Mouse (Mus musculus) thymus, adult 2 months (tissue): Measurements from ENCODE around the gene Laptm4a.

ENCODE experiments used
- CTCF ChIP-seq: fragments of 200-500 bp; IDR thresholded peaks from 2 replicates; pipeline ENCODE4 v1.5.1; 2012; ENCODE audit warnings: mild to moderate bottlenecking, control low read depth, low read length, moderate library complexity, borderline replicate concordance; ENCODE audit not compliant: control insufficient read depth, poor library complexity, insufficient read depth; ENCODE audit errors: extremely low read depth
- POLR2A ChIP-seq: fragments of 200-500 bp; IDR thresholded peaks from 2 replicates; pipeline ENCODE4 v1.6.1; 2012; ENCODE audit warnings: mild to moderate bottlenecking, low read length, control low read depth, moderate library complexity; ENCODE audit not compliant: control insufficient read depth, poor library complexity, insufficient read depth; ENCODE audit errors: extremely low read depth

GRCm38 (mm10) chr12:8885146-8885543, 36.3 kb upstream of the Laptm4a start:
- TF ChIP-seq CTCF (no peak), POLR2A (no peak)
